Mouse (Mus musculus): ENCODE results near the gene Atp8b3.

GRCm38 (mm10) chr10:80535711-80536110 lies 3.2 kb downstream of the Atp8b3 start:
- no peak for TF ChIP-seq CTCF (IDR thresholded peaks at IDR 0.05; ENCODE audit: extremely low read depth, insufficient read depth, insufficient read length, insufficient replicate concordance)
- no peak for TF ChIP-seq POLR2A (IDR thresholded peaks at IDR 0.05; ENCODE audit: low read depth, low read length)

Data from spleen, adult 2 months (tissue).